Mouse (Mus musculus): ENCODE measurements at regions not wholly inside any gene's neighbourhood (a gene's known extent, or its start where the extent isn't known, plus 50 kb on each side); places are given as distances from the start of the nearest gene placed in this dataset.
"Not testable (repeated sequence)": the region's sequence is repeated elsewhere in the genome, so short reads cannot be mapped to it uniquely, and the experiment has no call there.

- peak; percentile 26 for DNase-seq (ENCODE audit: extremely low spot score)
Observed at GRCm38 (mm10) chr14:53132390-53132789, 636.8 kb upstream of the Olfr1507 start.

GRCm38 (mm10) chr14:53121704-53122103 lies 626.2 kb upstream of the Olfr1507 start:
- not testable (repeated sequence) for DNase-seq (ENCODE audit: extremely low spot score)

DNA sequence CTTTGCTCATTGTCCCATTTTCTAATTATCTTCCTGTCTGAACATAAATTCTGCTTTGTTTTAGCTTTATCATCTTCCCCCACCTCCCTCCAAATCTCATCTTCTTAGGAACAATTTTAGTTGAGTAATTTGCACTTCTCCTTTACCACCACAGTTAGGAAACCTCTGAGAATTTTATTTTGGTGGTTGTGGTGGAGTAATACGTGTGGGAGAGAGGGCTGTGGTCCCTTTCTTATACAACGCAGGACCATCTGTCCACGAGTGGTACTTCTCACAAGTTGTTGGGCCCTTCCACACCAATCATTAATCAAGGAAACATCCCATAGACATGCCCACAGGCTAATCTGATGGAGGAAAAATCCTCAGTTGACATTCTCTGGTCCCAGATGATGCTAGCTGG lies 614.2 kb upstream of the Olfr1507 start:
- DNase-seq (ENCODE audit: extremely low spot score): not testable (repeated sequence)

DNA sequence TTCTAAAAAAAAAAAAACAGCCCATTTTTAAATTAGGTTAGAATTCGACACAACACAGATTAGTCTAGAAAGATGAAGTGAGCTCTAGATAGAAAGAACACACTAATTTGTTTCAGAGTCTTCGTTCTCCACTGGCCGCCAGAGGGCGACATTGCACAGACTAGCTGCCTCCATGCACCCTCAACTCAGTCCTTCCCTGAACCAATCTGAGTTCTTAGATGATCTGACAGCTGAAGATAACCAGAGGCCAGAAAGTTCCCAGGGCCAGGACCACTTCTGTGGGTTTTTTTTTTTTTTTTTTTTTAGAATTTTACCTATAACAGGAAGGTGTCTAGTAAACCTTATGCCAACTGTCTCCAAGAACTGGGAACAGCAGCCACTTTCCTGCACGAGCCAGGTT lies 605.8 kb upstream of the Olfr1507 start:
- not testable (repeated sequence) for DNase-seq (ENCODE audit: extremely low spot score)

GRCm38 (mm10) chr14:53090921-53091320 lies 595.4 kb upstream of the Olfr1507 start:
- DNase-seq (ENCODE audit: extremely low spot score): not testable (repeated sequence)

DNA sequence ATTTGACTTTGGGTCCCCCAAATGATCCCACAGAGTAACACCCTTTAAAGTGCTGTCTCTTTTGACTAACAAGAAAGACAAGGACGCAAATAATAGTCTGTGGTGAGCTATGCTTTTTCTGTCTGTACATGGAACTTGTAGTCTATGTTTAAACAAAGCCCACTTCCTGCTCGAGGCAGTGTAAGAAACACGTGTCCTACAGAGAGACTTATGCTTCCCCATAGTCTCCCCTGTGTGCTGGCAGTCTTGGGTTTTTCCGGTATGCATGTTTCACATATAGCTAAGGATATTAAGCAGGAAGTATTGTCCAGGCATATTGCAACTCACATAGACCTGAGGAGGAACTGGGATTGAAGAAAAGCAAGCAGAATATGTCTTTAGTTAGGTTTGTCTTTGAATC lies 586.3 kb upstream of the Olfr1507 start:
- not testable (repeated sequence) for DNase-seq (ENCODE audit: extremely low spot score)

DNA sequence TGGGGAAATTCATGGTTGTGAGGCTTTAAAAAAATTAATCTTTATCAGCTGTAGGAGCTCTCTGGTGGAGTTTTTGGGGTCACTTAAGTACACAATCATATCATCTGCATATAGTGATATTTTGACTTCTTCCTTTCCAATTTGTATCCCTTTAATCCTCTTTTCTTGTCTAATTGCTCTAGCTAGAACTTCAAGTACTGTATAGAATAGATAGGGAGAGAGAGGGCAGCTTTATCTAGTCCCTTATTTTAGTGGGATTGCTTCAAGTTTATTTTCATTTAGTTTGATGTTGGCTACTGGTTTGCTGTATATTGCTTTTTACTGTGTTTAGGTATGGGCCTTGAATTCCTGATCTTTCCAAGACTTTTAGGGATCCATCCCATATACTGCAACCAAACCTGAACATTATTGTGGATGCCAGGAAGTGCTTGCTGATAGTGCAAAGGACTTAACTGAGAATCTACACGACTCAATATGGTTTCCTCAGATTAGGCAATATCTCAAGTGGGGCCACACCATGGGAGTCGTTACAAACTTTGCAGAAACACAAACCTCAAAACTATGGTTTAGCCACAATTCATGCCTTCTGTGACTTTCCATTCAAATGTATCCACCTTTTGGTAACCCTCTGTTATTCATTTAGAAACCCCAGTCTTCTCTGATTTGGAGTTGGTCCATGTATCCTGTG lies 585.6 kb upstream of the Olfr1507 start:
- not testable (repeated sequence) for DNase-seq (ENCODE audit: extremely low spot score)

GRCm38 (mm10) chr14:53080556-53080955 lies 585.0 kb upstream of the Olfr1507 start:
- not testable (repeated sequence) for DNase-seq (ENCODE audit: extremely low spot score)

DNA sequence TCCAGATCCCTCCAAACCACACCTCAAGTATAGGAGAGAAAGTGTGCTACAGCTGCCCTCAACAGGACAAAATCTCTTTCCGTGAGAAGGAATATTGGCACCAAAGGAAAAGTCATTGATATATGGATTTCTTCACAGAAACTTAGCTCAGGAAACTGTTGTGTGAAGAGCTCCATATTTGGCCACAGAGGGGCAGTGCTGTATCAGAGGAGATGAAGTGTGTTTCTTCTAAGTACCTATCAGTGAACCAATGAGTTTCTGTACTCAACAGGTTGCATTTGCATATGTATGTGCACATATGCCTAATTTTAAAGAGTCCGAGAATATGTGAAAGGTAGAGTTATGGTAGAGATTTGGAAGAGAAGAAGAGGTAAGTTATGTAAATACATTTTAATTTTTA lies 580.4 kb upstream of the Olfr1507 start:
- DNase-seq (ENCODE audit: extremely low spot score): not testable (repeated sequence)

DNA sequence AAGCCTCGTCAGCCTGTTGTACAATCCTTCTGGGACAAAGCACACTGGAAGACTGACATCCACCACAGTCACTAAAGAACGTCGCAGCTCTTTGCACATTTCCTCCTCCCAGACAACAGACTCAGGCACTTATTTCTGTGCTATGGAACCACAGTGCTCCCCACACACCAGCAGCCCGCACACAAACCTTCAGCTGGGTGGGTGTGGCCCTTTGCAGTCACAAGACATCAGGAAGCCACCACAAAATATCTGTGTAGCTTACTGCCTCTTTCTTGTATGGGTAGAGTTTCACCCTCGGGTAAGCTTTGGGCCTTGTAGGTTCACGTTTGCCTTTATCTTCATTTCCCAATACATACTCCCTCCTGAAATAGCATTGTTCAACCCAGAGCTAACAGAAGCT lies 577.6 kb upstream of the Olfr1507 start:
- DNase-seq (ENCODE audit: extremely low spot score): not testable (repeated sequence)

DNA sequence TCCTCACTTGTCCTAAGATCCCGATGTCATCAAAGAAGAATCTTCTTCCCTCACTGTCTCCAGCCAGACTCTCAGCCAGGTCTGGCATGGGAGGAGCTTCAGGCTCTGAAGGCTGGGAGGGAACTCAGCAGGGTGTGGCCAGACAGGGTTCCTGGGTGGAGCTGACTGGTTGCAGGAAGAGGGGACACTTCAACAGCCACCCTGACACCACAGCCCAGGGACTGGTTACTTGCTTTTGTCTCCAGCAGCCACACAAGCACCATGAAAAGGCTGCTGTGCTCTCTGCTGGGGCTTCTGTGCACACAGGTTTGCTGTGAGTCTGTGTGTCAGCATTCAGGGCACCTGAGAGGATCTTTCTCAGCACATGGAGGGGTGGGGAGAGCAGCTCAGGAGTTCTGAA lies 577.0 kb upstream of the Olfr1507 start:
- DNase-seq (ENCODE audit: extremely low spot score): not testable (repeated sequence)

DNA sequence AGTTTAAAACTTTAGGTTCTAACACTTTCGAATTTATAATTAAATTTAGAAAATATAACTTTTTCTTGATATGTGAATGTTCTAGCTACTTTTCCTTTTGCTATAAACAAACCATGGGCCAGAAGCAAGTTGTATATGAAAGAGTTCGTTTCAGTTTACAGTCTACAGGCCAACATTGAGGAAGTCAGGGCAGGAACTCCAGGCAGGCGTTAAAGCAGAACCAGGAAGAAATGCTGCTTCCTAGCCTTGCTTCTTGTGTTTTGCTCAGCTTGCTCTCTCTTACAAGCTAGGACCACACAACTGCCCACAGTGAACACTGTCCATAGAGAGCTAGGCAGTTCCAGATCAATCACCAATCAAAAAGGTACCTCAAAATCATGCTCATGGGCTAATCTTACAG lies 558.9 kb upstream of the Olfr1507 start:
- not testable (repeated sequence) for DNase-seq (ENCODE audit: extremely low spot score)

GRCm38 (mm10) chr14:53053465-53054123 lies 558.0 kb upstream of the Olfr1507 start:
- DNase-seq (ENCODE audit: extremely low spot score): not testable (repeated sequence)

- DNase-seq (ENCODE audit: extremely low spot score): not testable (repeated sequence)
Observed at GRCm38 (mm10) chr14:53047683-53048082, 552.1 kb upstream of the Olfr1507 start.

DNA sequence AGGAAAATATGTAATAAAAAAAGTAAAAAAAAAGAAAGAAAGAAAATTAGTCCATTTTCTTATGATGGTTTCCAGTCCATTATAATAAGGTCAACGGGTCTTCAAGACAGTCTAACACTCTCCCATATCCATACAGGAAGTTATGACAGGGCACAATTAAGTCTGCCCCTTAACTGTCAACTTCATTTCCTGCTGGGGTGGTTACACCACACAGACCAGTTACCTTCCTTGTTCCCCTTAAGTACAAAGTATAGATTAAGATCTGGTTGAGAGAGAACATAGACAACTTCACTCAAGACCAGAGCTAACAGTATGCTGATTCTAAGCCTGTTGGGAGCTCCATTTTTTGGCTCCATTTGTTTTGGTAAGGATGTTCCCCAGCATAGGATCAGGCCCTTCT lies 551.4 kb upstream of the Olfr1507 start:
- DNase-seq (ENCODE audit: extremely low spot score): not testable (repeated sequence)

DNA sequence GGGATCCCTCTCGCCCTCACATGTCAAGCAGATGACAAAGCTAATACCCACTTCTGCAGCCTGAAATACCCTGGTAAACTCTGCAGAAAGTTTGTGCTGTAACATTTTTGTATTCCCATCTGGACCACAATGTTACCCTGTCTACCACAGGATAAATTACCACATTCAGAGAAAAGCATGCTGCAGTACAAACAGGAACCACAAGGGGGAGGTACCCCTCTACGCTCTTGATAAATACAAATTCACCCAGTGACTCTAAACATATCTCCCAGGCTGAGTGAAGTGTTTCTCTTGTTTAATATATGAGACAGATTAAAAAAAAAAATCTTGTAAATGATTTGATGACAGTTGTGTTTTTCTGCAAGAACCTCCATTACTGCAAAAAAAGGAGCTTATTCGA lies 549.8 kb upstream of the Olfr1507 start:
- DNase-seq (ENCODE audit: extremely low spot score): not testable (repeated sequence)

- not testable (repeated sequence) for DNase-seq (ENCODE audit: extremely low spot score)
Observed at GRCm38 (mm10) chr14:53044101-53044500, 548.6 kb upstream of the Olfr1507 start.

DNA sequence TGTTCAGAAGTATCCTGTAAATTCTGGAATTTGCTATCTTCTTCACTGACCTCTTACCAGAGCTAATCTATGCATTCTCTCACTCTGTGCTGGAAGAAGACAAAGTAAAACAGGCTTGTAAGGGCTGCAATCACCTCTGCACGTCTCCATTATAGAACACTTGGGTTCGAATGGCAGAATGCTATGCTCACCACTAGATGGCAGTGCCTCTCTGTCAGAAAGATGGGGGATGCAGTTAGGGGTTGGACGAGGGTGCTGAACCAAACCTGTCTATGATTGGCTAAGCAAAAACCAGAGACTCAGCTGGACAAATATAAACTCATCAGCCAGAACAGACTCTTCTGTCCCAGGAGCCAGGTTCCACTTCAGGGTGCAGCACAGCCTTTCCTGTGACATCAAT lies 546.5 kb upstream of the Olfr1507 start:
- DNase-seq (ENCODE audit: extremely low spot score): peak; percentile 6

- not testable (repeated sequence) for DNase-seq (ENCODE audit: extremely low spot score)
Observed at GRCm38 (mm10) chr14:53039475-53039874, 543.9 kb upstream of the Olfr1507 start.

DNA sequence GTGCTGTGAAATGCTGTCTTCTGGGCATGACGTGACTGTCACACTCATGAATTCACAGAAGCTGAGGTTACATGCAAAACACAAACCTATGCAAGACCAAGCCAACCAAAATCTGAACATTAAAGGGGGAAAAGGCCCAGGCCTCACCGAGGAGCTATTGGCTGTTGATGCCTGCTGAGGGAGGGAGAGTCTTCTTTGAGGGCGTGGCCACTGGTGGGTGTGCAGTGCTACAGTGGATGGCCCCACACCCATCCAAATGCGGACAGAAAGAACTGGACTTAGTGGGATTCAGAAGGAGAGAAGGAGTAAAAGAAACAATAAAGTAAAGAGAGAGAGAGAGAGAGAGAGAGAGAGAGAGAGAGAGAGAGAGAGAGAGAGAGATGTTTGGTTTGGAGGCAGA lies 539.4 kb upstream of the Olfr1507 start:
- DNase-seq (ENCODE audit: extremely low spot score): not testable (repeated sequence)

- not testable (repeated sequence) for DNase-seq (ENCODE audit: extremely low spot score)
Observed at GRCm38 (mm10) chr14:53033221-53033620, 537.7 kb upstream of the Olfr1507 start.

DNA sequence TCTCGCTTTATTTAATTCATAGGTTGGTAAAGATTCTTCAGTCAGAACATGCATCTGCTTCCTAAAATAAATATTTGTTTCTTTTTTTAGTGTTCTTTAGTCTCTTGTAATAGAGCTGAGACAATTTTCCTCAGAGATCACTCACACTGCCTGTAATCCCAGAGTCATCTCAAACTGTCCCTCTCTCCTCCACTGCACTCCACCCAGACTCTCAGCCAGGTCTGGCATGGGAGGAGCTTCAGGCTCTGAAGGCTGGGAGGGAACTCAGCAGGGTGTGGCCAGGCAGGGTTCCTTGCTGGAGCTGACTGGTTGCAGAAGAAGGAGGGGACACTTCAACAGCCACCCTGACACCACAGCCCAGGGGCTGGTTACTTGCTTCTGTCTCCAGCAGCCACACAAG lies 536.9 kb upstream of the Olfr1507 start:
- not testable (repeated sequence) for DNase-seq (ENCODE audit: extremely low spot score)

GRCm38 (mm10) chr14:53030227-53030626 lies 534.7 kb upstream of the Olfr1507 start:
- not testable (repeated sequence) for DNase-seq (ENCODE audit: extremely low spot score)

Data from embryo, embryonic 9.5 days (tissue).